Mouse (Mus musculus): ENCODE results near the gene Cd164. TPM values are rescaled to one million over a fixed set of nuclear protein-coding genes. Genes with fewer than 3 reads are reported as not detected.
A peak's percentile ranks its signal among the peaks of the same experiment; 100 is the strongest.
"Not testable (repeated sequence)": the region's sequence is repeated elsewhere in the genome, so short reads cannot be mapped to it uniquely, and the experiment has no call there.

Cd164 gene
- polyA plus RNA-seq, 1 experiment from 2014 or later = 225 TPM

DNA sequence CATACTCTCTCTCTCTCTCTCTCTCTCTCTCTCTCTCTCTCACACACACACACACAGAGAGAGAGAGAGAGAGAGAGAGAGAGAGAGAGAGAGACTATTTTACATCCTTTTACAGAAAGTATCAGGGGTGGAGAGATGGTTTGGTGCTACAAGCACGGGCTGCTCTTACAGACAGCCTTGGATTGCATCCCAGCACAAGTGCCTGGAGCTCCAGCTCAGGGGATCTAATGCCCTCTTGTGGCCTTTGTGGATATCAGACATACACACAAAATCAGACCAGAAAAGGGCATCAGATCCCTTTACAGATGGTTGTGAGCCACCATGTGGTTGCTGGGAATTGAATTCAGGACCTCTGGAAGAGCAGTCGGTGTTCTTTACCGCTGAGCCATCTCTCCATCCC, 13.8 kb upstream of the Cd164 start:
- H3K4me1 ChIP-seq (ENCODE audit: control insufficient read depth in 2 of 2, insufficient read depth in 2 of 2, low read length in 2 of 2); H3K4me2 ChIP-seq (ENCODE audit: low read length); H3K4me3 ChIP-seq (ENCODE audit: control insufficient read depth in 1 of 2, insufficient read depth in 1 of 2, low read depth in 1 of 2, low read length in 2 of 2); H3K36me3 ChIP-seq (ENCODE audit: control insufficient read depth, insufficient read depth, low read length); ATAC-seq (ENCODE audit: insufficient number of reproducible peaks, insufficient read depth, low FRiP score, low read depth); H3K27me3 ChIP-seq (ENCODE audit: control insufficient read depth, insufficient read depth, low read length); H3K9ac ChIP-seq (ENCODE audit: low read length); H3K27ac ChIP-seq (replicated peaks in 1 of 2; ENCODE audit: control insufficient read depth in 1 of 2, insufficient read depth in 1 of 2, low read depth in 2 of 2, low read length in 2 of 2); H3K9me3 ChIP-seq (ENCODE audit: control insufficient read depth, low read length): not testable (repeated sequence)
- 3% methylated on average over 3 of the region's 3 CpGs for WGBS

DNA sequence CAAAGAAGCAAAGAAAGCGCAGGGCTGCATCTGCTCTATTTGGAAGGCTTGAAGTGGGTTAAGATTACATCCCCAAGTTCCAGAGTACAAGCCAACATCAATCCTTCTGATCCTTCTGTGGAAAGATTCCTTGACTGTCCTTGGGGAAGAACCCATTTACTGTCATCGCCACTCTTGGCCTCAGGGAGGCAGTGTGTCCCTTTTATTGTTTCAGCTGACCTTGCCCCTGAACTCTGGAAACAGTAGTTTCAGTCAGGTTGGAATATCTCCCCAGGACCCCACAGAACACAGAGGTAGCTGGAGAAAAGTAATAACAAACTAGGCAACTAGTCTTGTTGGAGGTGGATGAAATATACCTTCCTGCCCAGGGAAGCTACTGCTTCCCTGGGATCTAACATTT, 10.1 kb upstream of the Cd164 start:
- no peak overlapping the region for H3K4me2 ChIP-seq (ENCODE audit: low read length)
- no peak overlapping the region for H3K9ac ChIP-seq (ENCODE audit: low read length)
- no peaks in the 10 kb centered on the region for H3K9me3 ChIP-seq (ENCODE audit: control insufficient read depth, low read length)
- no peaks in the 10 kb centered on the region for H3K36me3 ChIP-seq (ENCODE audit: control insufficient read depth, insufficient read depth, low read length)
- no peak overlapping the region for H3K4me3 ChIP-seq (ENCODE audit: control insufficient read depth in 1 of 2, insufficient read depth in 1 of 2, low read depth in 1 of 2, low read length in 2 of 2)
- ATAC-seq (ENCODE audit: insufficient number of reproducible peaks, insufficient read depth, low FRiP score, low read depth) = no peak
- 23% methylated on average over 2 of the region's 2 CpGs for WGBS
- no peaks in the 10 kb centered on the region for H3K27me3 ChIP-seq (ENCODE audit: control insufficient read depth, insufficient read depth, low read length)
- H3K4me1 ChIP-seq (ENCODE audit: control insufficient read depth in 2 of 2, insufficient read depth in 2 of 2, low read length in 2 of 2) = 0 out of 4 replicates have a peak, but pooled peaks cover under 1 to 2% of the 10 kb centered on the region in 2 experiments
- no peak overlapping the region for H3K27ac ChIP-seq (replicated peaks in 1 of 2; ENCODE audit: control insufficient read depth in 1 of 2, insufficient read depth in 1 of 2, low read depth in 2 of 2, low read length in 2 of 2)

DNA sequence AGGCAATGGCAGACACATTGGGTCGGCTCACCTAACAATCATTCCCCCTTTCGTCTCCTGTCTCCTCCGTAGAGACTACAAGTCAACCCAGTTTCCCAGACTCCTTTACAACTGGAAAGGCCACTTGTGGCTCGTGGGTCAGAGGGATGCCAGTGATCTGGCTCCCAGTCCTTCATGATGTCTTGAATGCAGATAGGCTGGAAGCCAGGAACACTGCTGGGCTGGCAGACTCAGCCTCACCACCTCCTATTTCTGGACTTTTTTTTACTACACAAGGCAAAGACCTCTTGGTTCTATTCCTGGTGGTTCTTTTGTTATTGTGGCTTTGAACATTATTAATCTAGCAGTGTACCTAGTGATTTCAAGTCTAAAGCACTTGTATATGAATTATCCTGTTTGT, 4.9 kb upstream of the Cd164 start:
- Histone ChIP-seq H3K36me3 (ENCODE audit: control insufficient read depth, insufficient read depth, low read length) (no peaks in the 10 kb centered on the region), H3K27me3 (ENCODE audit: control insufficient read depth, insufficient read depth, low read length) (no peaks in the 10 kb centered on the region), H3K9me3 (ENCODE audit: control insufficient read depth, low read length) (no peaks in the 10 kb centered on the region), H3K4me1 (ENCODE audit: control insufficient read depth in 2 of 2, insufficient read depth in 2 of 2, low read length in 2 of 2) (peaks cover 2 to 12% of the 10 kb centered on the region in 2 experiments; a peak in 1 of 4 replicates), H3K4me3 (ENCODE audit: control insufficient read depth in 1 of 2, insufficient read depth in 1 of 2, low read depth in 1 of 2, low read length in 2 of 2) (no peak overlapping the region), H3K4me2 (ENCODE audit: low read length) (no peak overlapping the region), H3K9ac (ENCODE audit: low read length) (no peak overlapping the region), H3K27ac (replicated peaks in 1 of 2; ENCODE audit: control insufficient read depth in 1 of 2, insufficient read depth in 1 of 2, low read depth in 2 of 2, low read length in 2 of 2) (no peak overlapping the region)
- 47% methylated on average over 4 of the region's 4 CpGs for WGBS
- ATAC-seq (ENCODE audit: insufficient number of reproducible peaks, insufficient read depth, low FRiP score, low read depth) = no peak

DNA sequence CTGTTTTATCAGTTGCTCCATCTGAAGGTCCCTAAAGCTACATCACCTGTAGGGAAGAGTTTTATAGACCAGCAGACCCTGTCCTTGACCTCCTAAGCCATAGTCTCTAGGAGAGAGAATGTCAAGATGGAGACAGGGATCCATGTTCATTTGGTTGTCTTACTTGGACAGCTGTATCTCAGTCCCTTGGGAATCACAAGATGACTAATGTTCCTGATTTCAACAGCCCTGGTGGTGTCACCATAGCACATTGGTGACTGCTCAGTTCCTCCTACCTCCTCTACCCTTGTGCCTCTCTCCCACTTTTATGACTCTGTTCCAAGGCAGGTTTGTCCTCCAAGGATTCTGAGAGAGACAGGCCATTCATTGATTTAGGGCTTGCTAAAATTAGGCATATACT, 4.3 kb upstream of the Cd164 start:
- Histone ChIP-seq H3K27me3 (ENCODE audit: control insufficient read depth, insufficient read depth, low read length) (no peaks in the 10 kb centered on the region), H3K36me3 (ENCODE audit: control insufficient read depth, insufficient read depth, low read length) (no peaks in the 10 kb centered on the region), H3K27ac (replicated peaks in 1 of 2; ENCODE audit: control insufficient read depth in 1 of 2, insufficient read depth in 1 of 2, low read depth in 2 of 2, low read length in 2 of 2) (no peak overlapping the region), H3K9me3 (ENCODE audit: control insufficient read depth, low read length) (no peaks in the 10 kb centered on the region), H3K9ac (ENCODE audit: low read length) (no peak overlapping the region), H3K4me2 (ENCODE audit: low read length) (no peak overlapping the region), H3K4me1 (ENCODE audit: control insufficient read depth in 2 of 2, insufficient read depth in 2 of 2, low read length in 2 of 2) (peaks cover 2 to 12% of the 10 kb centered on the region in 2 experiments; a peak in 1 of 4 replicates), H3K4me3 (ENCODE audit: control insufficient read depth in 1 of 2, insufficient read depth in 1 of 2, low read depth in 1 of 2, low read length in 2 of 2) (no peak overlapping the region)
- no peak for ATAC-seq (ENCODE audit: insufficient number of reproducible peaks, insufficient read depth, low FRiP score, low read depth)

DNA sequence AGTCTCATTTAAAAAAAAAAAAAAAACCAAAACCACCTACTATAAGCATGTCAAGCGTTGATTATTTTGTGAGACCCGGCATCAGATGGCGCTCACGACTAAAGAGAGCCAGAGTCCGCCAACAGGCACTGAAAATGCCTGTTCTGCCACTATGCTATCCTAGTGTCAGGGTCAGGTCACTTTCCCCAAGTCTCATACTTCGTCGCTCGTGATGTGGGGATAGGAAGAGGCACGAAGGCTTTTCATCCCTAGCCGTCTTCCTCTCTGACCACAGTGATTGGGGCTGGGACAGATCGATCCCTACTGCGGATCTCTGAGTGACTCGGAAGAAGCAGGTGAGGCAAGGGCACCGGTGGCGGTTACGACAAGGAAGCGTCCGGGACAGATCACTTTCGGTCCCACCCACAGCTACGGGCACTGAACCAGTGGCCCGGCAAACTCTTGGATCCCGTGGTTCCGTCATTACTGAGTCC, 670 bp upstream of the Cd164 start:
- under 1% methylated on average over 23 of the region's 23 CpGs for WGBS
- peak; percentile 44 for ATAC-seq (ENCODE audit: insufficient number of reproducible peaks, insufficient read depth, low FRiP score, low read depth)

DNA sequence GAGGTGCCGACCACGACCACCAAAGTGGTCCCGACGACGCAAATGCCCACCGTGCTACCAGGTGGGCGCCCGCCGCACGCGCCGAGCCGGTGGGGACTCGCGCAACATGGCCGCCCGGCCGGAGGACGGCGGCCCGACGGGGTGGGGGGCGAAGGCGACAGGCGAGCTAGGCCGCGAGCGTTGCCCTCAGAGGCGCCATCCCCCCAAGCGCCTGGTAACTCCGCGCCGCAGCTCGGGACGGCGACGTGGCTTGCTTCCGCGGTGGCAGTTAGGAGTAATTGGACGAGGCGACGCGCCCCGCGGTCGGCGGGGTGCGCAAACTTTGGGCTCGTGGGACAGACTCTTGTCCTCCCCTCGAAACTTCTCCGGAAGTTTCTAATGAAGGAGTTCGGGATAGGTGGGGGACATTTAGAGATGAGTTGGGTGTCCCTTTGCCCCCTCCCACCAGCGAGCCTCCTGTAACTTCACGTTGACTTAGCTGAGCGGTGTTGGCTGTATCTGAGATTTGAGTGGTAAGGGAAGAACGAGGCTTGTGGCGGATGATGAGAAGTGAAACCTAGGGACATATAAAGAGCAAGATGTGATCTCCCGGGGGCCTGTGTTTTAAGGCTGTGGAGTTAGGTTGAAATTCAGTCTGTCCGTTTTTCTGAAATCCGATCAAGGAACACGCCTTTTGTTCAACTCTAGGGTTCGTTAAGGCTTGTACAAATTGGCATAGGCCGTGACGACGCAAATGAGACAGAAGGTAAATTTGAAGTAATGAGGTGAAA, 611 bp downstream of the Cd164 start:
- peak overlapping the region; percentile 95 to 97 for H3K4me3 ChIP-seq (ENCODE audit: control insufficient read depth in 1 of 2, insufficient read depth in 1 of 2, low read depth in 1 of 2, low read length in 2 of 2)
- ATAC-seq (ENCODE audit: insufficient number of reproducible peaks, insufficient read depth, low FRiP score, low read depth) = peak; percentile 43
- peak overlapping the region; percentile 97 to 98 for H3K27ac ChIP-seq (replicated peaks in 1 of 2; ENCODE audit: control insufficient read depth in 1 of 2, insufficient read depth in 1 of 2, low read depth in 2 of 2, low read length in 2 of 2)
- H3K9me3 ChIP-seq (ENCODE audit: control insufficient read depth, low read length) = no peaks in the 10 kb centered on the region
- under 1% methylated on average over 64 of the region's 65 CpGs for WGBS
- H3K4me2 ChIP-seq (ENCODE audit: low read length) = peak overlapping the region; percentile 87
- H3K4me1 ChIP-seq (ENCODE audit: control insufficient read depth in 2 of 2, insufficient read depth in 2 of 2, low read length in 2 of 2) = peaks cover 5 to 32% of the 10 kb centered on the region in 2 experiments; a peak in 3 of 4 replicates
- H3K36me3 ChIP-seq (ENCODE audit: control insufficient read depth, insufficient read depth, low read length) = peaks cover 25% of the 10 kb centered on the region
- H3K27me3 ChIP-seq (ENCODE audit: control insufficient read depth, insufficient read depth, low read length) = no peaks in the 10 kb centered on the region
- peak overlapping the region; percentile 94 for H3K9ac ChIP-seq (ENCODE audit: low read length)

More for the DNA sequence above, 670 bp upstream of the Cd164 start:
- Histone ChIP-seq H3K4me3 (ENCODE audit: control insufficient read depth in 1 of 2, insufficient read depth in 1 of 2, low read depth in 1 of 2, low read length in 2 of 2) (peak overlapping the region; percentile 95 to 97), H3K36me3 (ENCODE audit: control insufficient read depth, insufficient read depth, low read length) (peaks cover 13% of the 10 kb centered on the region), H3K4me1 (ENCODE audit: control insufficient read depth in 2 of 2, insufficient read depth in 2 of 2, low read length in 2 of 2) (peaks cover 7 to 38% of the 10 kb centered on the region in 2 experiments; a peak in 3 of 4 replicates), H3K9ac (ENCODE audit: low read length) (peak overlapping the region; percentile 94), H3K27ac (replicated peaks in 1 of 2; ENCODE audit: control insufficient read depth in 1 of 2, insufficient read depth in 1 of 2, low read depth in 2 of 2, low read length in 2 of 2) (peak overlapping the region; percentile 92 to 97), H3K27me3 (ENCODE audit: control insufficient read depth, insufficient read depth, low read length) (no peaks in the 10 kb centered on the region), H3K4me2 (ENCODE audit: low read length) (peak overlapping the region; percentile 87), H3K9me3 (ENCODE audit: control insufficient read depth, low read length) (no peaks in the 10 kb centered on the region)

DNA sequence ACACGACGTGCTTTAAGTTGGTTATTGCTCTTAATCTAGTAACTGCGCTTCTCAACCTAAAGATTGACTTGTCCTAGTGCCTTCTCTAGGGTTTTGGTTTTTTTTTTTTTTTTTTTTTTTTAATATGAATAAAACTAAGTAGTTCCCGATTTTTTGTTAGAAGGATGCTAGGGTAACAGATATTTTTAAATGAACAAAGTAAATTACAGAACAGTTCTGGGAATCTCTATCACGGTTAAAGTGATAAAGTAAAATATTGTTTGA, 1.1 kb downstream of the Cd164 start:
- H3K27me3 ChIP-seq (ENCODE audit: control insufficient read depth, insufficient read depth, low read length) = no peaks in the 10 kb centered on the region
- peak overlapping the region; percentile 95 to 97 for H3K4me3 ChIP-seq (ENCODE audit: control insufficient read depth in 1 of 2, insufficient read depth in 1 of 2, low read depth in 1 of 2, low read length in 2 of 2)
- H3K9me3 ChIP-seq (ENCODE audit: control insufficient read depth, low read length) = no peaks in the 10 kb centered on the region
- no peak for ATAC-seq (ENCODE audit: insufficient number of reproducible peaks, insufficient read depth, low FRiP score, low read depth)
- peak overlapping the region in 1 of 2 experiments; percentile 97; a peak in 2 of 4 replicates for H3K27ac ChIP-seq (replicated peaks in 1 of 2; ENCODE audit: control insufficient read depth in 1 of 2, insufficient read depth in 1 of 2, low read depth in 2 of 2, low read length in 2 of 2)
- peak overlapping the region; percentile 87 for H3K4me2 ChIP-seq (ENCODE audit: low read length)
- peaks cover 30% of the 10 kb centered on the region for H3K36me3 ChIP-seq (ENCODE audit: control insufficient read depth, insufficient read depth, low read length)
- H3K9ac ChIP-seq (ENCODE audit: low read length) = peak overlapping the region; percentile 94
- peaks cover 5 to 31% of the 10 kb centered on the region in 2 experiments; a peak in 3 of 4 replicates for H3K4me1 ChIP-seq (ENCODE audit: control insufficient read depth in 2 of 2, insufficient read depth in 2 of 2, low read length in 2 of 2)
- WGBS = 1% methylated on average over 5 of the region's 5 CpGs

All from heart, embryonic 14.5 days (tissue).